Mouse (Mus musculus) gastrocnemius, postnatal 25 days (tissue): ENCODE measurements around the gene Gipr. TPM values are rescaled to one million over a fixed set of nuclear protein-coding genes. Genes with fewer than 3 reads are reported as not detected.
A peak's percentile ranks its signal among the peaks of the same experiment; 100 is the strongest.
"Not testable (repeated sequence)": the region's sequence is repeated elsewhere in the genome, so short reads cannot be mapped to it uniquely, and the experiment has no call there.

Source experiments
- DNase-seq: peaks from one replicate; pipeline ENCODE4 v3.0.0; 2022
- total RNA-seq, 2 experiments: library from RNA; stranded (reverse); gene quantifications; 1 replicate in 1 of 2; 2 replicates in 1 of 2; pipeline ENCODE4 v1.2.3; 2021

Gipr gene
- total RNA-seq, 2 experiments from 2014 or later = not detected

- no peak for DNase-seq
Observed at GRCm38 (mm10) chr7:19178443-19179092, 12.6 kb upstream of the Gipr start.

- DNase-seq = no peak
Observed at GRCm38 (mm10) chr7:19178035-19178434, 12.1 kb upstream of the Gipr start.

- no peak for DNase-seq
Observed at GRCm38 (mm10) chr7:19177216-19177615, 11.3 kb upstream of the Gipr start.

- DNase-seq = no peak
Observed at GRCm38 (mm10) chr7:19176516-19176947, 10.6 kb upstream of the Gipr start.

- peak; percentile 62 for DNase-seq
Observed at GRCm38 (mm10) chr7:19175708-19176515, 10.0 kb upstream of the Gipr start, which contains the start of gene Eml2. Gene Eml2 (plus strand): TSS chr7:19176421.

- peak; percentile 65 for DNase-seq
Observed at GRCm38 (mm10) chr7:19172874-19173273, 6.9 kb upstream of the Gipr start.

GRCm38 (mm10) chr7:19171831-19172230, 5.9 kb upstream of the Gipr start:
- DNase-seq = no peak

GRCm38 (mm10) chr7:19170142-19170541, 4.2 kb upstream of the Gipr start:
- no peak for DNase-seq

- no peak for DNase-seq
Observed at GRCm38 (mm10) chr7:19169506-19169905, 3.6 kb upstream of the Gipr start.

GRCm38 (mm10) chr7:19166990-19167389, 1.1 kb upstream of the Gipr start:
- DNase-seq = no peak

GRCm38 (mm10) chr7:19164978-19165377, 949 bp downstream of the Gipr start:
- no peak for DNase-seq

GRCm38 (mm10) chr7:19164189-19164588, 1.7 kb downstream of the Gipr start:
- DNase-seq = no peak

- no peak for DNase-seq
Observed at GRCm38 (mm10) chr7:19163752-19164151, 2.2 kb downstream of the Gipr start.

GRCm38 (mm10) chr7:19162928-19163327, 3.0 kb downstream of the Gipr start:
- no peak for DNase-seq

GRCm38 (mm10) chr7:19160115-19160514, 5.8 kb downstream of the Gipr start:
- no peak for DNase-seq

GRCm38 (mm10) chr7:19159411-19159810, 6.5 kb downstream of the Gipr start:
- DNase-seq = no peak

- no peak for DNase-seq
Observed at GRCm38 (mm10) chr7:19158601-19159000, 7.3 kb downstream of the Gipr start.

- peak; percentile 86 for DNase-seq
Observed at GRCm38 (mm10) chr7:19157160-19157800, 8.6 kb downstream of the Gipr start.

GRCm38 (mm10) chr7:19155825-19156475, 10.0 kb downstream of the Gipr start:
- DNase-seq = no peak

GRCm38 (mm10) chr7:19154796-19155195, 11.1 kb downstream of the Gipr start:
- DNase-seq = no peak

GRCm38 (mm10) chr7:19151121-19151520, 14.8 kb downstream of the Gipr start:
- not testable (repeated sequence) for DNase-seq

GRCm38 (mm10) chr7:19149626-19150025, 16.3 kb downstream of the Gipr start, which contains the start of gene Snrpd2:
Gene Snrpd2 (plus strand): TSS chr7:19149722.
- peak; percentile 93 for DNase-seq
